Mouse (Mus musculus) cortical plate, adult 2 months (tissue): ENCODE data around the gene R3hcc1l.

ENCODE experiments used
- CTCF ChIP-seq: fragments of 200-500 bp; IDR thresholded peaks from 2 replicates; pipeline ENCODE4 v1.5.1; 2011; ENCODE audit warnings: mild to moderate bottlenecking, control low read depth, low read length; ENCODE audit not compliant: insufficient read depth; ENCODE audit errors: extremely low read depth
- POLR2A ChIP-seq: fragments of 200-500 bp; IDR thresholded peaks from 2 replicates; pipeline ENCODE4 v1.6.1; 2011; ENCODE audit warnings: mild to moderate bottlenecking, low read length, control low read depth; ENCODE audit not compliant: insufficient read depth; ENCODE audit errors: extremely low read depth

DNA sequence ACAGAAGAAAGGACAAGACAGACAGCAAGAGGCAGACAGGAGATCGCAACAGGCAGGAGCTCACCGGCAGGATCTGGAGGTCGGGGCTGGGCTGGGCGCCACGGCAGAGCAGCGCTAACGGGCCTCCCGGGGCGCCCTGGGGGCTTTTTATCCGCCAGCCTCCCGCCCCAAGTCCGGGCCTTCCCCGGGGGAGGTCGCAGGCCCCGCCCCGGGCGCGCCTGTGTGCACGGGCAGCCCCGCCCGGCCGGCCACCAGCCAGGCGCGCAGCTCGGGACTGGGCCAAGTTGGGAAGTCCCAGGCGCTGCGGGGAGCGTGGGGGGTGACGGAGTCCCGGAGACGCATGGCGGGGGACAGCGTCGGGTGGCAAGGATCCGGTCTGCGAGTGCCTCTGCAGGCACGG, 94.1 kb downstream of the R3hcc1l start, which contains the start of gene Loxl4:
- TF ChIP-seq CTCF = no peak
- TF ChIP-seq POLR2A = no peak
